17 mouse cellular contexts compared by ENCODE assay signal in genomic region chr3:153776738-153777137, GRCm38 (mm10).
"Had no signal": no experiment of that assay in that cellular context is flagged by ENCODE, and none has a peak within 500 bp of the region (broad histone marks: within the 10 kb centered on the region; RNA-seq: fewer than 3 reads in every experiment).

No protein-coding gene starts in this region.

- ATAC-seq: midbrain, embryonic 16.5 days had no signal

- H3K9ac ChIP-seq: limb, embryonic 13.5 days; midbrain, embryonic 12.5 days; neural tube, embryonic 13.5 days had no signal

- H3K36me3 ChIP-seq: limb, embryonic 13.5 days; midbrain, embryonic 12.5 days; neural tube, embryonic 13.5 days had no signal

- H3K4me2 ChIP-seq: limb, embryonic 13.5 days; midbrain, embryonic 12.5 days; neural tube, embryonic 13.5 days had no signal

- H3K4me1 ChIP-seq: limb, embryonic 13.5 days; midbrain, embryonic 12.5 days; neural tube, embryonic 13.5 days had no signal

- H3K27ac ChIP-seq: layer of hippocampus, adult 2 months; limb, embryonic 13.5 days; midbrain, embryonic 12.5 days; neural tube, embryonic 13.5 days had no signal

- DNase-seq: kidney, adult 18-20 months; kidney, postnatal 10 days; kidney, postnatal 4 days; left cerebral cortex, postnatal 4 days; lung, adult 18-20 months; lung, postnatal 4 days; retina, postnatal 1 day; right cerebral cortex, postnatal 4 days; spleen, adult 18-20 months; thymus, adult 18-20 months; thymus, postnatal 25 days had no signal

- H3K4me3 ChIP-seq: layer of hippocampus, adult 2 months; limb, embryonic 13.5 days; megakaryocyte, embryonic 14.5 days; midbrain, embryonic 12.5 days; neural tube, embryonic 13.5 days had no signal

- H3K27me3 ChIP-seq: midbrain, embryonic 12.5 days; neural tube, embryonic 13.5 days had no signal

- H3K9me3 ChIP-seq: limb, embryonic 13.5 days; megakaryocyte, embryonic 14.5 days; midbrain, embryonic 12.5 days; neural tube, embryonic 13.5 days had no signal
